8 mouse cellular contexts compared by ENCODE assay signal in genomic region chr11:62281601-62281997, GRCm38 (mm10). TPM values are rescaled to one million over a fixed set of nuclear protein-coding genes. Genes with fewer than 3 reads are reported as not detected.
A peak's percentile ranks its signal among the peaks of the same experiment; 100 is the strongest.
DNase-seq lines count a peak whose midpoint lies in the region; ATAC-seq and TF ChIP-seq lines count a peak whose summit lies in the region.

No protein-coding gene starts in this region.

- H3K27ac ChIP-seq in spleen, adult 2 months (ENCODE audit: insufficient read depth, low read length), result peak overlapping the region; percentile 84
- peak overlapping the region; percentile 97 for H3K27ac ChIP-seq in heart, embryonic 16.5 days (ENCODE audit: low read length)
- H3K27ac ChIP-seq in limb, embryonic 13.5 days, result peak overlapping the region; percentile 87
- H3K27ac ChIP-seq in midbrain, embryonic 13.5 days, result peak overlapping the region; percentile 88

- H3K4me1 ChIP-seq in spleen, adult 2 months (ENCODE audit: control insufficient read depth, insufficient read depth, insufficient read length), result no peaks in the 10 kb centered on the region; the same call in 1 of the 2 replicates
- H3K4me1 ChIP-seq in heart, embryonic 16.5 days (ENCODE audit: control insufficient read depth, insufficient read depth, low read length), result peaks cover 6% of the 10 kb centered on the region
- H3K4me1 ChIP-seq in limb, embryonic 13.5 days, result peaks cover 11% of the 10 kb centered on the region
- H3K4me1 ChIP-seq in midbrain, embryonic 13.5 days (replicated peaks), result peaks cover 10% of the 10 kb centered on the region

- TF ChIP-seq CTCF in spleen, adult 2 months (IDR thresholded peaks at IDR 0.05; ENCODE audit: extremely low read depth, insufficient read depth, insufficient read length, insufficient replicate concordance), result no peak

- ATAC-seq in heart, embryonic 16.5 days (replicated peaks; ENCODE audit: extremely low read depth, insufficient read depth, low FRiP score), result peak; percentile 80
- peak; percentile 67 for ATAC-seq in limb, embryonic 13.5 days (ENCODE audit: low FRiP score, low read depth)
- ATAC-seq in midbrain, embryonic 13.5 days, result no peak; the same call in 1 of the 2 replicates
- no peak for ATAC-seq in monocyte, adult 5-6 weeks (replicated peaks; ENCODE audit: insufficient number of reproducible peaks, low FRiP score, low TSS enrichment, poor library complexity, severe bottlenecking)

- WGBS in spleen, adult 2 months, result under 1% methylated on average over 44 of the region's 57 CpGs
- WGBS in heart, embryonic 16.5 days, result under 1% methylated on average over 48 of the region's 57 CpGs
- WGBS in limb, embryonic 13.5 days, result under 1% methylated on average over 38 of the region's 57 CpGs
- under 1% methylated on average over 44 of the region's 57 CpGs for WGBS in midbrain, embryonic 13.5 days

- H3K36me3 ChIP-seq in spleen, adult 2 months (ENCODE audit: control insufficient read depth, insufficient read depth, low read length), result no peaks in the 10 kb centered on the region
- H3K36me3 ChIP-seq in heart, embryonic 16.5 days (ENCODE audit: control insufficient read depth, insufficient read depth), result peaks cover 23% of the 10 kb centered on the region
- peaks cover 29% of the 10 kb centered on the region for H3K36me3 ChIP-seq in limb, embryonic 13.5 days
- H3K36me3 ChIP-seq in midbrain, embryonic 13.5 days, result peaks cover 29% of the 10 kb centered on the region

- peak overlapping the region; percentile 84 for H3K4me3 ChIP-seq in spleen, adult 2 months (ENCODE audit: extremely low read depth, insufficient read depth, insufficient read length)
- H3K4me3 ChIP-seq in heart, embryonic 16.5 days (ENCODE audit: low read length), result peak overlapping the region; percentile 94
- H3K4me3 ChIP-seq in limb, embryonic 13.5 days, result peak overlapping the region; percentile 90
- H3K4me3 ChIP-seq in midbrain, embryonic 13.5 days (replicated peaks), result peak overlapping the region; percentile 77

- TF ChIP-seq POLR2A in spleen, adult 2 months (IDR thresholded peaks at IDR 0.05; ENCODE audit: low read depth, low read length), result no peak

- no peaks in the 10 kb centered on the region for H3K27me3 ChIP-seq in spleen, adult 2 months (ENCODE audit: control insufficient read depth, insufficient read depth, low read length)
- H3K27me3 ChIP-seq in heart, embryonic 16.5 days (ENCODE audit: control insufficient read depth, insufficient read depth, low read length), result no peaks in the 10 kb centered on the region
- no peaks in the 10 kb centered on the region for H3K27me3 ChIP-seq in limb, embryonic 13.5 days
- no peaks in the 10 kb centered on the region for H3K27me3 ChIP-seq in midbrain, embryonic 13.5 days

- DNase-seq in spleen, adult 2 months (ENCODE audit: low read depth in 1 of 2, low spot score in 2 of 2), result no peak
- DNase-seq in spleen, postnatal 4 days (ENCODE audit: low spot score in 2 of 2), result no peak
- DNase-seq in c-Kit-positive CD71-positive TER-119-positive erythroid progenitor cells, embryonic 14.5 days (ENCODE audit: low spot score), result peak; percentile 36
- no peak for DNase-seq in thymus, postnatal 10 days (ENCODE audit: low spot score in 2 of 2)

- H3K4me2 ChIP-seq in heart, embryonic 16.5 days (ENCODE audit: low read depth, low read length), result peak overlapping the region; percentile 87
- H3K4me2 ChIP-seq in limb, embryonic 13.5 days (replicated peaks), result peak overlapping the region; percentile 82
- peak overlapping the region; percentile 72 for H3K4me2 ChIP-seq in midbrain, embryonic 13.5 days (replicated peaks)

- H3K9ac ChIP-seq in heart, embryonic 16.5 days (ENCODE audit: low read length), result peak overlapping the region; percentile 94
- H3K9ac ChIP-seq in limb, embryonic 13.5 days, result peak overlapping the region; percentile 85
- peak overlapping the region; percentile 86 for H3K9ac ChIP-seq in midbrain, embryonic 13.5 days (replicated peaks)

- H3K9me3 ChIP-seq in heart, embryonic 16.5 days (replicated peaks; ENCODE audit: control insufficient read depth, low read length), result 0 out of 2 replicates have a peak, but pooled peaks cover 3% of the 10 kb centered on the region
- H3K9me3 ChIP-seq in limb, embryonic 13.5 days, result no peaks in the 10 kb centered on the region
- H3K9me3 ChIP-seq in midbrain, embryonic 13.5 days, result no peaks in the 10 kb centered on the region

RNA-seq across cellular contexts. Expression of gene Ttc19, which starts 0.3 kb away (rescaled TPM):
- 4.4 and 5.3 TPM in 2 replicates for polyA plus RNA-seq in spleen, adult 2 months (2012; rRNA removed)
- 18.9 and 19.7 TPM in 2 replicates for polyA plus RNA-seq in heart, embryonic 16.5 days (2015; fragmentation: Nextera tagmentation; extraction: Ambion mirVana)
- polyA plus RNA-seq in limb, embryonic 13.5 days (2015; fragmentation: Nextera tagmentation; extraction: Ambion mirVana), result 24.9 and 25.0 TPM in 2 replicates
- polyA plus RNA-seq in midbrain, embryonic 13.5 days (2015; fragmentation: Nextera tagmentation; extraction: Ambion mirVana), result 31.7 and 38.2 TPM in 2 replicates
- total RNA-seq in monocyte, adult 5-6 weeks (2017), result 19.5 to 26.1 TPM (median 24.7 TPM) in 3 replicates

RNA-seq across cellular contexts. Expression of gene Zswim7, which starts 0.4 kb away (rescaled TPM):
- 4.4 and 5.7 TPM in 2 replicates for polyA plus RNA-seq in spleen, adult 2 months (2012; rRNA removed)
- polyA plus RNA-seq in heart, embryonic 16.5 days (2015; fragmentation: Nextera tagmentation; extraction: Ambion mirVana), result 16.6 and 20.0 TPM in 2 replicates
- polyA plus RNA-seq in limb, embryonic 13.5 days (2015; fragmentation: Nextera tagmentation; extraction: Ambion mirVana), result 26.3 and 27.7 TPM in 2 replicates
- polyA plus RNA-seq in midbrain, embryonic 13.5 days (2015; fragmentation: Nextera tagmentation; extraction: Ambion mirVana), result 9.4 and 12.0 TPM in 2 replicates
- 4.8 to 6.3 TPM (median 5.8 TPM) in 3 replicates for total RNA-seq in monocyte, adult 5-6 weeks (2017)

RNA-seq across cellular contexts. Expression of gene Adora2b, which starts 32.8 kb away (rescaled TPM):
- 1.3 and 2.1 TPM in 2 replicates for polyA plus RNA-seq in spleen, adult 2 months (2012; rRNA removed)
- polyA plus RNA-seq in heart, embryonic 16.5 days (2015; fragmentation: Nextera tagmentation; extraction: Ambion mirVana), result 1.5 and 1.6 TPM in 2 replicates
- polyA plus RNA-seq in limb, embryonic 13.5 days (2015; fragmentation: Nextera tagmentation; extraction: Ambion mirVana), result 9.9 and 10.4 TPM in 2 replicates
- polyA plus RNA-seq in midbrain, embryonic 13.5 days (2015; fragmentation: Nextera tagmentation; extraction: Ambion mirVana), result 2.9 and 3.1 TPM in 2 replicates
- total RNA-seq in monocyte, adult 5-6 weeks (2017), result 3.2 to 12.4 TPM (median 7.9 TPM) in 3 replicates

Comparison
In these comparisons a context has a peak if more than half of its experiments do, and no peak if none do; other contexts are left out.
1. ATAC-seq: peak in heart, embryonic 16.5 days (single experiment) and limb, embryonic 13.5 days (single experiment); none in midbrain, embryonic 13.5 days (single experiment) and monocyte, adult 5-6 weeks (single experiment).
2. Peak in every context shown above with its lines, with median percentiles within 50 percentile points of each other: H3K27ac ChIP-seq, H3K4me3 ChIP-seq, H3K4me2 ChIP-seq and H3K9ac ChIP-seq.